Mouse (Mus musculus) liver, embryonic 11.5 days (tissue): ENCODE measurements around the gene Odf3. TPM values are rescaled to one million over a fixed set of nuclear protein-coding genes. Genes with fewer than 3 reads are reported as not detected.

ENCODE experiments used
- ATAC-seq: fragments of 200-750 bp; cut with Nextera tagmentation; replicated peaks from 2 replicates; pipeline ENCODE4 v1.8.0; 2017; ENCODE audit warnings: moderate number of reproducible peaks, mild to moderate bottlenecking, moderate TSS enrichment, moderate library complexity; ENCODE audit not compliant: low FRiP score
- DNase-seq: peaks from one replicate; pipeline ENCODE4 v3.0.0-alpha.2; 2017; ENCODE audit warnings: low spot score
- H3K27ac ChIP-seq: fragments of 300-500 bp; sonication (generic); 2 replicates; pipeline ENCODE4 v1.5.1; 2014; ENCODE audit warnings: mild to moderate bottlenecking, low read depth, low read length, control low read depth
- H3K27me3 ChIP-seq: fragments of 300-500 bp; sonication (generic); replicated peaks from 2 replicates; pipeline ENCODE4 v1.6.1; 2014; ENCODE audit warnings: low read length, mixed read lengths; ENCODE audit not compliant: control insufficient read depth, insufficient read depth
- H3K36me3 ChIP-seq: fragments of 300-500 bp; sonication (generic); 2 replicates; pipeline ENCODE4 v1.6.1; 2014; ENCODE audit warnings: mild to moderate bottlenecking, low read length, moderate library complexity, mixed read lengths; ENCODE audit not compliant: control insufficient read depth, insufficient read depth
- H3K4me1 ChIP-seq: fragments of 300-500 bp; sonication (generic); replicated peaks from 2 replicates; pipeline ENCODE4 v1.6.1; 2014; ENCODE audit warnings: low read length, mixed read lengths; ENCODE audit not compliant: control insufficient read depth, insufficient read depth
- H3K4me2 ChIP-seq: fragments of 300-500 bp; sonication (generic); 2 replicates; pipeline ENCODE4 v1.6.1; 2014; ENCODE audit warnings: mild to moderate bottlenecking, control low read depth, moderate library complexity
- H3K4me3 ChIP-seq: fragments of 300-500 bp; sonication (generic); 2 replicates; pipeline ENCODE4 v1.5.1; 2014; ENCODE audit warnings: low read depth, low read length, control low read depth
- H3K9ac ChIP-seq: fragments of 300-500 bp; sonication (generic); 2 replicates; pipeline ENCODE4 v1.6.1; 2014; ENCODE audit warnings: low read depth, low read length, control low read depth
- H3K9me3 ChIP-seq: fragments of 300-500 bp; sonication (generic); 2 replicates; pipeline ENCODE4 v1.6.1; 2016; ENCODE audit warnings: low read length, inconsistent platforms, mixed read lengths; ENCODE audit not compliant: control insufficient read depth
- WGBS: fragments of 180-500 bp; shearing (Covaris S2); extraction: QIAGEN DNeasy Blood & Tissue Kit; methylation state at CpG from one replicate; pipeline ENCODE4 v1.1.7; 2014; 5-methylcytosine and 5-hydroxymethylcytosine counted together
- polyA plus RNA-seq: library from polyadenylated mRNA; unstranded; fragments of >200 nt; fragmentation: Nextera tagmentation; extraction: Ambion mirVana; gene quantifications from 2 replicates; pipeline ENCODE4 v1.2.1, GENCODE M21; 2014

Odf3 gene
- not detected in 2 replicates for polyA plus RNA-seq

GRCm38 (mm10) chr7:140847755-140848580, at the start of gene Odf3:
Odf3 (plus strand) TSS chr7:140847805.
- WGBS: 59% methylated on average over 11 of the region's 11 CpGs
- no peaks in the 10 kb centered on the region for H3K4me1 ChIP-seq
- no peak for DNase-seq

GRCm38 (mm10) chr7:140798212-140798611, 49.4 kb upstream of the Odf3 start:
- DNase-seq (no peak), ATAC-seq (no peak)
- 53% methylated on average over 2 of the region's 2 CpGs for WGBS
- Histone ChIP-seq H3K9me3 (no peaks in the 10 kb centered on the region), H3K4me2 (no peak overlapping the region), H3K27me3 (no peaks in the 10 kb centered on the region), H3K4me3 (no peak overlapping the region), H3K36me3 (no peaks in the 10 kb centered on the region), H3K9ac (no peak overlapping the region), H3K4me1 (no peaks in the 10 kb centered on the region), H3K27ac (no peak overlapping the region)

More at GRCm38 (mm10) chr7:140847755-140848580, at the start of gene Odf3:
- H3K4me3 ChIP-seq: no peak within 1 kb of the TSS
- peaks cover 11% of the 10 kb centered on the region; the same call in 1 of the 2 replicates for H3K36me3 ChIP-seq
- no peak within 1 kb of the TSS for H3K27ac ChIP-seq
- H3K9me3 ChIP-seq: no peaks in the 10 kb centered on the region
- peaks cover 9% of the 10 kb centered on the region for H3K27me3 ChIP-seq
- ATAC-seq: no peak
- no peak within 1 kb of the TSS for H3K4me2 ChIP-seq
- no peak within 1 kb of the TSS for H3K9ac ChIP-seq

GRCm38 (mm10) chr7:140802629-140803028, 45.0 kb upstream of the Odf3 start:
- no peaks in the 10 kb centered on the region for H3K4me1 ChIP-seq
- DNase-seq (no peak), ATAC-seq (no peak)
- no peaks in the 10 kb centered on the region for H3K36me3 ChIP-seq
- H3K4me3 ChIP-seq: no peak overlapping the region
- H3K9me3 ChIP-seq: no peaks in the 10 kb centered on the region
- H3K27me3 ChIP-seq: no peaks in the 10 kb centered on the region
- H3K4me2 ChIP-seq: no peak overlapping the region
- 73% methylated on average over 6 of the region's 6 CpGs for WGBS
- H3K27ac ChIP-seq: no peak overlapping the region
- H3K9ac ChIP-seq: no peak overlapping the region

- no peak overlapping the region for H3K4me2 ChIP-seq
- WGBS: 19% methylated on average over 1 of the region's 1 CpGs
- H3K36me3 ChIP-seq: no peaks in the 10 kb centered on the region
- H3K27me3 ChIP-seq: no peaks in the 10 kb centered on the region
- no peak overlapping the region for H3K27ac ChIP-seq
- no peaks in the 10 kb centered on the region for H3K4me1 ChIP-seq
- DNase-seq (no peak), ATAC-seq (peak; percentile 69)
- H3K4me3 ChIP-seq: no peak overlapping the region
- no peaks in the 10 kb centered on the region for H3K9me3 ChIP-seq
- no peak overlapping the region for H3K9ac ChIP-seq
Observed at GRCm38 (mm10) chr7:140805704-140806103, 41.9 kb upstream of the Odf3 start.

GRCm38 (mm10) chr7:140810496-140810895, 37.1 kb upstream of the Odf3 start:
- Histone ChIP-seq H3K9ac (no peak overlapping the region), H3K4me1 (no peaks in the 10 kb centered on the region), H3K4me3 (no peak overlapping the region), H3K27me3 (no peaks in the 10 kb centered on the region), H3K9me3 (no peaks in the 10 kb centered on the region), H3K4me2 (no peak overlapping the region), H3K27ac (no peak overlapping the region), H3K36me3 (no peaks in the 10 kb centered on the region)
- DNase-seq: no peak
- WGBS: 90% methylated on average over 6 of the region's 6 CpGs
- ATAC-seq: no peak

- DNase-seq (no peak), ATAC-seq (no peak)
- 83% methylated on average over 13 of the region's 13 CpGs for WGBS
- Histone ChIP-seq H3K9me3 (no peaks in the 10 kb centered on the region), H3K27ac (no peak overlapping the region), H3K4me2 (no peak overlapping the region), H3K4me1 (no peaks in the 10 kb centered on the region), H3K4me3 (no peak overlapping the region), H3K9ac (no peak overlapping the region), H3K27me3 (no peaks in the 10 kb centered on the region), H3K36me3 (no peaks in the 10 kb centered on the region)
Observed at GRCm38 (mm10) chr7:140811714-140812113, 35.9 kb upstream of the Odf3 start.

- no peak overlapping the region for H3K9ac ChIP-seq
- ATAC-seq: no peak
- H3K4me3 ChIP-seq: no peak overlapping the region
- H3K36me3 ChIP-seq: no peaks in the 10 kb centered on the region
- H3K4me1 ChIP-seq: no peaks in the 10 kb centered on the region
- WGBS: 89% methylated on average over 12 of the region's 12 CpGs
- no peak for DNase-seq
- no peaks in the 10 kb centered on the region for H3K27me3 ChIP-seq
- H3K27ac ChIP-seq: no peak overlapping the region
- H3K4me2 ChIP-seq: no peak overlapping the region
- H3K9me3 ChIP-seq: no peaks in the 10 kb centered on the region
Observed at GRCm38 (mm10) chr7:140812850-140813249, 34.8 kb upstream of the Odf3 start.

- Histone ChIP-seq H3K9ac (no peak overlapping the region), H3K36me3 (no peaks in the 10 kb centered on the region), H3K4me1 (no peaks in the 10 kb centered on the region), H3K4me2 (no peak overlapping the region), H3K27me3 (no peaks in the 10 kb centered on the region), H3K9me3 (no peaks in the 10 kb centered on the region), H3K4me3 (no peak overlapping the region), H3K27ac (no peak overlapping the region)
- peak; percentile 15 for DNase-seq
- no peak; the same call in 1 of the 2 replicates for ATAC-seq
- 82% methylated on average over 4 of the region's 4 CpGs for WGBS
Observed at GRCm38 (mm10) chr7:140820173-140820572, 27.4 kb upstream of the Odf3 start.

GRCm38 (mm10) chr7:140821305-140821652, 26.3 kb upstream of the Odf3 start:
- DNase-seq (no peak), ATAC-seq (peak; percentile 23; the same call in 1 of the 2 replicates)
- 66% methylated on average over 5 of the region's 5 CpGs for WGBS
- Histone ChIP-seq H3K9me3 (no peaks in the 10 kb centered on the region), H3K4me3 (peak overlapping the region; percentile 40), H3K27ac (no peak overlapping the region), H3K4me2 (peak overlapping the region; percentile 63), H3K36me3 (no peaks in the 10 kb centered on the region), H3K9ac (no peak overlapping the region), H3K27me3 (no peaks in the 10 kb centered on the region), H3K4me1 (no peaks in the 10 kb centered on the region)
